Mouse (Mus musculus) ES-Bruce4 (cell line): ENCODE results near the gene Prdm11.

Source experiments
- CTCF ChIP-seq: IDR thresholded peaks from one replicate; pipeline ENCODE4 v1.8.1; 2011; ENCODE audit warnings: low read depth, low read length
- EP300 ChIP-seq: IDR thresholded peaks from 2 replicates; pipeline ENCODE4 v1.6.1; 2011; ENCODE audit warnings: low read depth, low read length; ENCODE audit not compliant: insufficient read depth

DNA sequence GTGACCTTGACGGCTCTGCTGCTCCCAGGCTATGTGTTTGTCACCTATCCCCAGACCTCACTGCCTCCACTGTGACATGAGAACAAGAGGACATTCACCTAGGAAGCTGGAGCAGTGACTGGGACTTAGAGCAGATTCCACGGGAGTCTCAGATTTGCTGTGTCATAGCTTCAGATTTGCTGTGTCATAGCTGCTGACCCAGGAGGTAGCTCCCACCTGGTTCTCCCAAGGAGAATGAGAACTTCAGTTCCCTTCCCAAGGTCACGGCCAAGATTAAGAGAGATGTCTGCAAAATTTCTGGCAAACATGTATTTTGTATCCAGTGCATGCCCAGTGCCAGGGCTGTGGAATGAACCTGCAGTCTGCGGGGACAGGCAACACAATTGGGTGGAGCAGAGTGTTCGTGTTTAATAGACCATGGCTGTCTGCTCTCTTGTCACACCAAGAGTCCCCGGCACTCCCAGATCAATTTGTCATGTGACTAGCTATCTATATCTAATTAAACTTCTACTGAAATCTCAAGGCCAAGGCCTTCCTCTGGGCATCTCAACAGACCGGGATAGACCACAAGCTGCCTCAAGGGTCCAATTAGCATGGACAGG, 97.2 kb downstream of the Prdm11 start:
- no peak for TF ChIP-seq EP300
- TF ChIP-seq CTCF = no peak
